Mouse (Mus musculus): ENCODE results near the gene 1700069L16Rik. TPM values are rescaled to one million over a fixed set of nuclear protein-coding genes. Genes with fewer than 3 reads are reported as not detected.
A peak's percentile ranks its signal among the peaks of the same experiment; 100 is the strongest.

The 1700069L16Rik gene
- polyA plus RNA-seq (2015; fragmentation: Nextera tagmentation; extraction: Ambion mirVana) = not detected in 2 replicates

DNA sequence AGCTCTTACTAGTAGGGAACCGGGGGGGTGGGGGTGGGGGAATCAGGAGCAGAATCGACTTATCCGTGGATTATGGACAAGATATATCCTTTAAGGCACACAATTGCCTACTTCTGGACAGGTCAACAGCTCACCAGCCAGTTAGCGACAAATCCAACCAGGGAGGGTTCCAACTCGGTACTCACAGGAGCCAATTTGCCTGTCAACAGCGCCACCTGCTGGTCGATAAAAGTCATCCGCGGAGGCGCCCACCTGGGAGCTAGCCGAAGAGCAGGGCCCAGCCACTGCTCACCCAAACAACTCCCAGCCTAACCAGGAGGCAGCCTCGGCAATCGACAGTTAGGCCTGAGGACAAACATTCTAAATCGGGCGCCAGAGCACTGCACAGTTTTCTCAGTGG is at the start of gene 1700069L16Rik:
Gene 1700069L16Rik (minus strand): TSS at position 327 of the 400 bp plus-strand sequence.
- peak; percentile 69 for ATAC-seq (ENCODE audit: low FRiP score, low read depth)

DNA sequence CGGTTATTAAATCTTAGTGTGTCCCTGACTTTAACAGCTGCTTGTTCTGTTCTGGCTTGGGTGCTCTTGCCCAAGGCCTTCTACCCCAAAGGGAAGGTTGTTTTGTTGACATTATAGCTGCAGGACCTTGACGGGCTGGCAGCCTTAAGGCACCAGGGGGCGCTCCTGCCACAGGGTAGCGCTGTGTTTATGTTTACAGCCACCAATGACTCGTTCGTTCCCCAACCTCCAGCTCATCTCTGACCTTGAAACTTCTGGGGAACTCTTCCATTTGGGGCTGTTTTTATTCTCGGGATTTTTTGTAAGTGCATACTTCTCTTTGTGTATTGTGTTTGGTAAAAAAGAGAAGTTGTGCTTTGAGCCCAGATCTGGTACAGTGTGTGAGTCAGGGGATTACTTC is 49.1 kb upstream of the 1700069L16Rik start:
- peak overlapping the region; percentile 64 for H3K9ac ChIP-seq

More for the DNA sequence above, at the start of gene 1700069L16Rik:
- no peaks in the 10 kb centered on the region for H3K36me3 ChIP-seq
- peaks cover 14% of the 10 kb centered on the region; the same call in 1 of the 2 replicates for H3K4me1 ChIP-seq (replicated peaks)
- H3K4me2 ChIP-seq = no peak within 1 kb of the TSS
- H3K9me3 ChIP-seq = no peaks in the 10 kb centered on the region
- 3% methylated on average over 15 of the region's 15 CpGs for WGBS
- no peaks in the 10 kb centered on the region for H3K27me3 ChIP-seq
- H3K4me3 ChIP-seq = no peak within 1 kb of the TSS
- no peak within 1 kb of the TSS for H3K27ac ChIP-seq (replicated peaks)
- H3K9ac ChIP-seq = no peak within 1 kb of the TSS

DNA sequence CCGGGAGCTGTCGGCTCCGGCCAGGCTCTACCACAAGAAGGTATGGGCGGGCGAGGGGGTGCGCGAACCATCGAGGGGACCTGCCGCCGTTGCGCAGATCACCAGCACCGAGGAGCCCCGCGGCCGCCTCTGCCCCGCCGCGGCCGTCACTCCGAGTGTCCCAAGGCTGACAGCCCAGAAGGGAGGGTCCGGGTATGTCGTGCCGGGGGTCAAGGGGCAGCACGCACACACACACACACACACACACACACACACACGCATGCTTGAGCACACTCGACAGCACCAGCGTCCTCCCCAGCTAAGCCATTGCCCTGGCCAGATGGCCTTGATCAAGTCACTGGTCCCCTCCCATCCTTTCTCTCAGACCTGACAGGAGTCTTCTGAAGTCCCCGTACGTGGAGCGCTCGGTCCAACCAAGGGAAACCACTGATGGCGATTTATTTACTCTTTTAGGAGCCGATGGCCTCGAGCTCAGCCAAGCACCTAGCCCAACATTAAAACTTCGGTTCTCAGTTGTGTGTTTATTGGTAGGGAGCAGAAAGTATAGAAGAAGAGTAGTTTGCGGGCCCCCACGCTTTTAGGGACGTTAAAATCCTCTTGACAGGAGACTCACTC is 48.4 kb upstream of the 1700069L16Rik start:
- H3K9me3 ChIP-seq = no peaks in the 10 kb centered on the region
- peak overlapping the region; percentile 64 for H3K9ac ChIP-seq
- H3K4me1 ChIP-seq (replicated peaks) = peaks cover 33% of the 10 kb centered on the region
- no peaks in the 10 kb centered on the region for H3K27me3 ChIP-seq
- peak overlapping the region; percentile 99 for H3K27ac ChIP-seq (replicated peaks)
- H3K36me3 ChIP-seq = peaks cover 29% of the 10 kb centered on the region
- peak overlapping the region; percentile 93 for H3K4me3 ChIP-seq
- 2% methylated on average over 38 of the region's 38 CpGs for WGBS
- H3K4me2 ChIP-seq = peak overlapping the region; percentile 97
- peak; percentile 58; the same call in 1 of the 2 replicates for ATAC-seq (ENCODE audit: low FRiP score, low read depth)

More for the DNA sequence above, 49.1 kb upstream of the 1700069L16Rik start:
- H3K4me3 ChIP-seq = peak overlapping the region; percentile 93
- H3K36me3 ChIP-seq = peaks cover 29% of the 10 kb centered on the region
- no peak overlapping the region for H3K27ac ChIP-seq (replicated peaks)
- H3K4me1 ChIP-seq (replicated peaks) = peaks cover 33% of the 10 kb centered on the region
- ATAC-seq (ENCODE audit: low FRiP score, low read depth) = no peak
- H3K27me3 ChIP-seq = no peaks in the 10 kb centered on the region
- H3K9me3 ChIP-seq = no peaks in the 10 kb centered on the region
- H3K4me2 ChIP-seq = peak overlapping the region; percentile 97
- 0% methylated on average over 7 of the region's 7 CpGs for WGBS

DNA sequence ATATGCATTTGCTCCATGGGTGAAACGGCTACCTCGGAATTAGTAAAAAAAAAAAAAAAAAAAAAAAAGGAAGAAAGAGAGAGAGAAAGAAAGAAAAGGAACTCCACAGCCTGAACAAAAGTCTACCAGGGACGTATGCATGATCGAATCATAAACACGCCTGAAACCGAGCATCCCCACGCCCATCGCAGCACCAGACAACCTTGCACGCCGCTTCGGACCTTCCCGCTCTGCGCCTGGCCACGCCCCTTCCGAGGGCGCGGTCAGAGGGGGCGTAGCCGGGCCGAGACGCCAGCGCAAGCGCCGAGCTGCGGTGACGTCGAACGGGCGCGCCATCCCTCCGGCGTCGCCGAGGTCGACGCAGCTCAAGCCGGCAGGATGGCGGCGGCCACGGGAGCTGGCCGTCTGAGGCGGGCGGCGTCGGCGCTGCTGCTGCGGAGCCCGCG is 47.9 kb upstream of the 1700069L16Rik start, which contains the start of the genes Sart3 and Iscu:
Gene Sart3 (minus strand): TSS at position 61 of the 446 bp plus-strand sequence.
Gene Iscu (plus strand): TSS at position 299 of the 446 bp plus-strand sequence.
- Histone ChIP-seq H3K4me3 (peak within 1 kb of the TSS; percentile 93), H3K9me3 (no peaks in the 10 kb centered on the region), H3K4me1 (replicated peaks) (peaks cover 33% of the 10 kb centered on the region), H3K36me3 (peaks cover 29% of the 10 kb centered on the region), H3K27me3 (no peaks in the 10 kb centered on the region), H3K27ac (replicated peaks) (peak within 1 kb of the TSS; percentile 99), H3K9ac (peak within 1 kb of the TSS; percentile 80), H3K4me2 (peak within 1 kb of the TSS; percentile 97)
- under 1% methylated on average over 46 of the region's 49 CpGs for WGBS
- ATAC-seq (ENCODE audit: low FRiP score, low read depth) = peak; percentile 87

DNA sequence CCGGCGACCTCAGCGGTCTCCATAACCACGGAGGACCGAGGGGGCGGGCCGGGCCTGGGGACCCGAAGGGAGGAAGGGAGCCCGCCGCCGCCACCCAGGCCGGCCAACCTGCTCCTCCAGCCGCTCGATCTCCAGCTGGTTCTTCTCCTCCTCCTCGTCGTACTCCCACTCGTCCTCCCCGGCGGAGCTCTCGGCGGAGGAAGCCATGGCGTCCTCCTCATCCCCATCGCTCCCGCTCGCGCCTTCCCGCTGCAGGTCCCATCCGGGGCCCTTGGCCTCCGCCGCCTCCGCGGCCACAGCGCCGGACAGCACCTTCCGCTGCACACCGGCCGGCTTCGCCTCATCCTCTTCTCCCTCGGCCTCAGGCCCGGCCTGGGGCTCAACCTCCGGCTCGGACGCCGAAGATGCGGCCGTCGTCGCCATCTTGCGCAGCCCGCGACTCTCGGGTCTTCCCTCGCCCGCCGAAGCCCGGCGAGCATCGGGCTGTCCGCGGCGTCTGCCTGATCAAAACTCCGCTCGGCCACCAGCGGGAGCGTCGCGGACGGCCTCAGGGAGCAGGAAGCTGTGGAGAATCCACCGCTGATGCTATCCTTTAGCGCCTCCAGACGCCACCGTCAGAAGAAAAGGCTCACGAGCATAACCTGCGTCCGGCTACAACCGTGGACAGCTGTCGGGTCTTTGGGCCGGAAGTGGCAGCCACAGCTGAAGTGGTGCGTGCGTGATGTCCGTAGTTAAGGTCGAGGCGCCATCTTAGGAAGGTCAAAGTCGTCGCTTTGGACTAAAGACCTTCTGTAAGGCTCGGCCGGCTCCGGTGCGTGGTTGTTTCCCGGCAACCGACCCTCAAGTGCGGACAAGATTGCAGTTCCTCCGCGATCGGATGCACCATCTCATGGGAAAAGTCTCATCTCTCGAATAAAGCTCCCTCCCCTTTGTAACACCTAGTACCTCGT is 46.9 kb upstream of the 1700069L16Rik start:
- peak; percentile 87 for ATAC-seq (ENCODE audit: low FRiP score, low read depth)
- Histone ChIP-seq H3K27me3 (no peaks in the 10 kb centered on the region), H3K9ac (peak overlapping the region; percentile 80), H3K4me1 (replicated peaks) (peaks cover 33% of the 10 kb centered on the region), H3K36me3 (peaks cover 21% of the 10 kb centered on the region), H3K4me3 (peak overlapping the region; percentile 93), H3K9me3 (no peaks in the 10 kb centered on the region), H3K4me2 (peak overlapping the region; percentile 97), H3K27ac (replicated peaks) (peak overlapping the region; percentile 99)
- WGBS = under 1% methylated on average over 92 of the region's 97 CpGs

DNA sequence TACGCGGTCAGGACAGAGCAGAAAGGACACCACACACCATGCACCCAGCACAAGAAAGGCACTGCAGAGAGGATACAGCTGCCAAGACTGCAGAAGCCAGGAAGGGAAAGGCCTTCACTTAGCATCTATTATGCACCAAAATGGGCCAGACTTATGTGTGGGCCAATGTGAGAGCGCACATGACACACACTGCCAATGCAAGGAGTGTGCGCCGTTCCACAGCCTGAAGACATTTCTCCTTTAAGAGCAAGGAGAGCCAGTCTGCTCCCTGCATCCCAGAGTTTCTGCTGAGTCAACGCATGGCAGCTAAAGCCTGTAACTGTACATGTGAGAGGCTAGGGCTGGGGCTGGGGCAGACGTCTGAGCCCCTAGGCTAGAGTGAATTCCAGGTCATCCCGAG is 44.2 kb upstream of the 1700069L16Rik start:
- no peak overlapping the region for H3K9ac ChIP-seq
- H3K27ac ChIP-seq (replicated peaks) = no peak overlapping the region
- no peaks in the 10 kb centered on the region for H3K9me3 ChIP-seq
- no peak overlapping the region; the same call in 1 of the 2 replicates for H3K4me2 ChIP-seq
- H3K36me3 ChIP-seq = no peaks in the 10 kb centered on the region
- no peak for ATAC-seq (ENCODE audit: low FRiP score, low read depth)
- WGBS = 95% methylated on average over 8 of the region's 8 CpGs
- H3K4me1 ChIP-seq (replicated peaks) = peaks cover 31% of the 10 kb centered on the region
- no peak overlapping the region for H3K4me3 ChIP-seq
- no peaks in the 10 kb centered on the region for H3K27me3 ChIP-seq

DNA sequence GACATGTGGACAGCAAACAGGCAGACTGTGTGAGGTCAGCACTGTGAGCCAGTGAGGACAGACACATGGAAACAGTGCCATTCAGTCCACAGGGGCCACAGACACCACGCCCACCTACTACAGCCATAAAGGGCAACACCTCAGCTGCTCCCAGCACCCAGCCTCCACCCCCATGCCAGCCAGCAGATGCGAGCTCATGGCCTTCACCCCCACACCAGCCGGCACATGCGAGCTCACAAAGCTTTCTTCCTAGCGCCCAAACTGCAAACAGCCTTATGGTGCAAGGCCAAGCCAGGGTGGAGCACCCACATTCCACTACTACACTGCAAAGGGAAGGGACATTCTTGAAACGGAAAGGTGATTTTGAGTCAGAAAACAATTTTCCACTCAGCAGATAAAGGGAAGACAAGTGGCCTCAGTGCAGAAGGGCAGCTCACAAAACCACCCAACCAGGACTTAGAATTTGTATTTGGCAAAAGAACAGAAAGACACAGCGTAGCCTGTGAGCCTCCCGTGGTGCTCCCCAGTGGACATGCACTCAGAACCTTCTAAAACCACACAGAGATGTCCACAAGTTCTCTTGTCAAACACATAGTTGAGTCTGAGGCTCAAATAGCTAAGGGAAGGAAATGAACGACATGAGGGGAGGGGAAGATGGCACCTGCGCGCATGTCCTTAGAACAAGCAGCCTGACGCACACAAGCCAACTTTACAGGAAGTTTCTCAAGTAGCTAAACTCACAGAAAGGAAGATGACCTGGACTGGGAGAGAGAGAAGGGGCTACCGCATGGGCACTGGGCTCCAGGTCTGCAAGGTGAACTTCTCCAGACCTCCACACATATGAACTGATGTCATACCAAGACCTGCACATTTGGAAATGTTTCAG is 41.3 kb upstream of the 1700069L16Rik start:
- peaks cover 17% of the 10 kb centered on the region for H3K36me3 ChIP-seq
- WGBS = 91% methylated on average over 13 of the region's 13 CpGs

DNA sequence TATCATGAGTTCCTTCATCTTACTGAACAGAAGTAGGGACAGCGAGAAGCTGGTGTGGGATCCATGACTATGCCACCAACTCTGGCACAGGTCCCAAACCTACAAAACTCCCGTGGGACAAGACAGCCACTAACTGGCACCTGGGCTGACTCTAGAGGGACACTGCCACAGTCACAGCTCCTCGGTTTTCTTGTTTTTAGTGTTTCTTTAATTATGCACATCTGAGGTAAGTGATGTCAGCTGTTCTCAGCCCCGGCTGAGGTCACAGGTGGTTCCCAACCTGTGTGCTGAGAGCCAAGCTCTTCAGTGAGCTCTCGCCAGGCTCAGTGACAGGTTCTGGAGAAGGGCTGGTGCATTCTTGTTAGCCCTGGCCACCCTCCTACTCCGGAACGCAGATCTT is 39.9 kb upstream of the 1700069L16Rik start:
- Histone ChIP-seq H3K4me1 (replicated peaks) (peaks cover 8% of the 10 kb centered on the region), H3K36me3 (peaks cover 30% of the 10 kb centered on the region), H3K9ac (no peak overlapping the region), H3K4me3 (no peak overlapping the region), H3K9me3 (no peaks in the 10 kb centered on the region), H3K27me3 (no peaks in the 10 kb centered on the region), H3K27ac (replicated peaks) (no peak overlapping the region), H3K4me2 (no peak overlapping the region)
- no peak for ATAC-seq (ENCODE audit: low FRiP score, low read depth)
- 89% methylated on average over 7 of the region's 7 CpGs for WGBS

More for the DNA sequence above, 41.3 kb upstream of the 1700069L16Rik start:
- ATAC-seq (ENCODE audit: low FRiP score, low read depth) = no peak
- Histone ChIP-seq H3K9ac (no peak overlapping the region), H3K9me3 (no peaks in the 10 kb centered on the region), H3K4me3 (no peak overlapping the region), H3K27me3 (no peaks in the 10 kb centered on the region), H3K4me2 (no peak overlapping the region), H3K27ac (replicated peaks) (no peak overlapping the region), H3K4me1 (replicated peaks) (peaks cover 22% of the 10 kb centered on the region)

DNA sequence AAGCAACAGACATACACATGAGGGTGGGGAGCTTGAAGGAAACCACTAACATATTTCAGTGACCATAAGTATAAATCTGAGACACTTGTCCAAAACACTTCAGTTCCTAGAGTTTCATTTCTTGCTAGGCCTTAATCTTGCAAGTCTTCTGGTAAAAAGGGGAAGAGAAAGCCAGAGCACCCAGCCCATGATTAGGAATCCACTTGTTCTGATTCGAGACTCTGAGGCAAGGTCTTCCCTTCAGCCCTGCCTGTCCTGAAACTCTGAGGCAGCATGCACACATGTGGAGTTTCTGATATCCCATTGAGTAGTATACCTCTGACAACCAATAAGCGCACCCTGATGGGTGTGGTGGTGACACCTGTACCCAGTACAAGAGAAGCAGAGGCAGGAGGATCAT is 37.0 kb upstream of the 1700069L16Rik start:
- no peak overlapping the region for H3K4me3 ChIP-seq

DNA sequence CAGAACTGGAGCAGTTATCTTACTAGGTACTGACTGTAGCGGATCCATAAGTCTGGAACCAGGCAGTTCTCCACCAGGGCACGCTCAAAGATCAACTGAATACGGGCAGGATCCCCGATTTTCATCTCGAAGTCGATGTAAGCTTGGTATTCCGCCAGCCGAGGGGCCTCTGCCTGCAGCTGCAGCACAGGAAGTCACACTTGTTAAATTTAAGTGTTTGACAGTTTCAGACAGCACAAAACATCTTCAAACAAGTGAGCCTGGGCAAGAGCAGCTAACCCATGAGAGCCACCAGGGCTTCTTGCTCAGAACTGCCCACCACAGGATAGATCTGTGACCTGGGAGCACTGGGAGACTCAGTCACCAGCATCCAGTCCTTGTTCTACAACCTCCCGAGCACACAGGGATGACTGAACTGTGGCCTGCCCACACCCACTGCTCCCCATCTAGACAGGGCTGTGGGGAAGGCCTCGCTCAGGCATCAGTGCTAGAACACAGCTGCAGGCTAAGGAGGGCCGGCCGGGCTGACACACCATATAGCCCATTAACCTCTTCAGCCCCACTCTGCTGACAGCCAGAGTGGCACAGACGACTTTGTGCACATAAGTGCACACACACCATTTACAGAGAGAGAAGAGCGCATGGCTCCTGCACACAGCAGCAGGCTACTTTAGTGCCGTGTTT is 30.9 kb upstream of the 1700069L16Rik start:
- Histone ChIP-seq H3K9me3 (no peaks in the 10 kb centered on the region), H3K4me3 (no peak overlapping the region), H3K27ac (replicated peaks) (no peak overlapping the region), H3K9ac (no peak overlapping the region), H3K4me2 (no peak overlapping the region), H3K36me3 (peaks cover 95% of the 10 kb centered on the region), H3K27me3 (no peaks in the 10 kb centered on the region), H3K4me1 (replicated peaks) (no peaks in the 10 kb centered on the region)
- no peak for ATAC-seq (ENCODE audit: low FRiP score, low read depth)
- WGBS = 91% methylated on average over 15 of the region's 15 CpGs

More for the DNA sequence above, 37.0 kb upstream of the 1700069L16Rik start:
- peaks cover 55% of the 10 kb centered on the region for H3K36me3 ChIP-seq
- no peaks in the 10 kb centered on the region for H3K27me3 ChIP-seq
- ATAC-seq (ENCODE audit: low FRiP score, low read depth) = no peak
- H3K4me1 ChIP-seq (replicated peaks) = no peaks in the 10 kb centered on the region
- H3K27ac ChIP-seq (replicated peaks) = no peak overlapping the region
- no peak overlapping the region for H3K4me2 ChIP-seq
- H3K9me3 ChIP-seq = no peaks in the 10 kb centered on the region
- 89% methylated on average over 2 of the region's 2 CpGs for WGBS
- H3K9ac ChIP-seq = no peak overlapping the region

All from hindbrain, embryonic 15.5 days (tissue).